Mouse (Mus musculus) stomach, postnatal 0 days (tissue): ENCODE measurements around the gene Taok3.

Experiments used
- CTCF ChIP-seq: IDR thresholded peaks from 2 replicates; pipeline ENCODE4 v1.5.1; 2016; ENCODE audit warnings: antibody characterized with exemption, low read depth, mild to moderate bottlenecking, moderate library complexity
- EP300 ChIP-seq: optimal IDR thresholded peaks from 2 replicates; pipeline ENCODE3; 2016; ENCODE audit warnings: antibody characterized with exemption

DNA sequence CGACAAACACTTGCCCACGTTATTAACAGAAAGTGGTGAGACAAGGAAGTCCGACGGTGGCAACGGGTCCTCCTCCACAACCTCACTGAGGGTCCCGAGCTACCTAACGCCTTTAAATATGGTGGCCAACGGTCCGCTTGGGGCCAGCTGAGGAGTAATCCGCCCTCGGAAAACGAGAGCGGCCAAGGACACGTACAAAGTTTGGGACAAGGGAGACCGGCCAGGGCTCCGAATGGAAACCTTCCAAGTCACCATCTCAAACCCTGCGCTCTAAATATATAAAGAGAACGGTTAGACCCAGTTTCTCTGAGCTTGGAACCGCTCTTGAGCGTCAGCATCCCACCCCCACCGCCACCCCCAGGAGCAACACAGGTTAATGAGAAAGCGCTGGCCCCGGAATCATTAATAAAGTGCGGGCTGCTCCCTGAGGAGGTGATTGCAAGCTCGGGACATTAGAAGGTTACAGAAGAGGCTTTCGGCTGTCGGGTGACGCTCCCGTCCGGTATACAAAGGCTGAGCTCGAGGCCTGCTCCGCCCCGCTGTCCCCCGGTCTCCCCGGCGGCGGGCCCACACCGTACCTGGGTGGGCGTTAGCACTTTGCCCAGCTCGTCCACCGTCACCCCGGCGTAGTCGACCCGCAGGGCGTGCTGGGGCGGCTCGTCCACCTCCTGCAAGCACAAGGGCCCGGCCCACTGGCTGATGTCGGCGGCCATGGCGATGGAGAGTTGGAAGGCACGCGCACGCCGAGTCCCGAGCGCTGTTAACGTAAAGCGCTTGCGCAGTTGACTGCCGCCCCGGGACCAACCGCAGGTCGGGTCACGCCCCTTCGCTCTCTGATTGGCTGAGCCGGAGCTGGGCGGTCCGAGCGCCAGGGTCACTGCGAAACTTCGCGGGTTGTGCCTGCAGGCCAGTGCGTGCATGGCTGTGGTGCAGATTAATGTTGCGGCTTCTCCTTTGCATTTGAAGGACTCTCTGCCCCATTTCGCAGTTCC is 167.2 kb downstream of the Taok3 start, which contains the start of gene Pebp1:
- TF ChIP-seq CTCF (peak; percentile 32; the same call in 1 of the 2 replicates), EP300 (no peak)
